Mouse (Mus musculus) limb, embryonic 11.5 days (tissue): Measurements from ENCODE around the gene Dpf3. TPM values are rescaled to one million over a fixed set of nuclear protein-coding genes. Genes with fewer than 3 reads are reported as not detected.

Experiments used
- ATAC-seq: fragments of 200-750 bp; cut with Nextera tagmentation; 2 replicates; pipeline ENCODE4 v1.8.0; 2017; ENCODE audit warnings: low read depth; ENCODE audit not compliant: insufficient number of reproducible peaks, low FRiP score, low TSS enrichment
- DNase-seq: peaks from one replicate; pipeline ENCODE4 v3.0.0-alpha.2; 2015; ENCODE audit warnings: low spot score
- H3K27ac ChIP-seq: fragments of 300-500 bp; sonication (generic); replicated peaks from 2 replicates; pipeline ENCODE4 v1.5.1; 2014; ENCODE audit warnings: low read depth, mild to moderate bottlenecking, low read length
- H3K27me3 ChIP-seq: fragments of 300-500 bp; sonication (generic); 2 replicates; pipeline ENCODE4 v1.6.1; 2014; ENCODE audit warnings: mild to moderate bottlenecking, low read length, mixed read lengths; ENCODE audit not compliant: control insufficient read depth, insufficient read depth
- H3K36me3 ChIP-seq: fragments of 300-500 bp; sonication (generic); 2 replicates; pipeline ENCODE4 v1.6.1; 2014; ENCODE audit warnings: mild to moderate bottlenecking, low read length, moderate library complexity, mixed read lengths; ENCODE audit not compliant: control insufficient read depth, insufficient read depth
- H3K4me1 ChIP-seq: fragments of 300-500 bp; sonication (generic); 2 replicates; pipeline ENCODE4 v1.6.1; 2014; ENCODE audit warnings: low read length, mixed read lengths; ENCODE audit not compliant: control insufficient read depth, insufficient read depth
- H3K4me2 ChIP-seq: fragments of 300-500 bp; sonication (generic); 2 replicates; pipeline ENCODE4 v1.6.1; 2014; ENCODE audit warnings: low read depth, mild to moderate bottlenecking, moderate library complexity; ENCODE audit not compliant: severe bottlenecking
- H3K4me3 ChIP-seq: fragments of 300-500 bp; sonication (generic); 2 replicates; pipeline ENCODE4 v1.5.1; 2014; ENCODE audit warnings: low read depth, low read length
- H3K9ac ChIP-seq: fragments of 300-500 bp; sonication (generic); 2 replicates; pipeline ENCODE4 v1.6.1; 2014; ENCODE audit warnings: mild to moderate bottlenecking, low read length
- H3K9me3 ChIP-seq: fragments of 300-500 bp; sonication (generic); 2 replicates; pipeline ENCODE4 v1.6.1; 2016; ENCODE audit warnings: low read length; ENCODE audit not compliant: control insufficient read depth
- WGBS: fragments of 180-500 bp; shearing (Covaris S2); extraction: QIAGEN DNeasy Blood & Tissue Kit; methylation state at CpG from one replicate; pipeline ENCODE4 v1.1.7; 2014; 5-methylcytosine and 5-hydroxymethylcytosine counted together
- polyA plus RNA-seq: library from polyadenylated mRNA; unstranded; fragments of >200 nt; fragmentation: Nextera tagmentation; extraction: Ambion mirVana; gene quantifications from 2 replicates; pipeline ENCODE4 v1.2.1, GENCODE M21; 2014

The Dpf3 gene
- polyA plus RNA-seq, 1 experiment from 2014 or later = 3.6 TPM

- H3K27ac ChIP-seq = no peak overlapping the region
- no peaks in the 10 kb centered on the region for H3K36me3 ChIP-seq
- WGBS = 67% methylated on average over 5 of the region's 5 CpGs
- no peak for ATAC-seq
- H3K9me3 ChIP-seq = no peaks in the 10 kb centered on the region
- no peak overlapping the region for H3K9ac ChIP-seq
- H3K4me1 ChIP-seq = no peaks in the 10 kb centered on the region
- H3K4me2 ChIP-seq = no peak overlapping the region
- no peak overlapping the region for H3K4me3 ChIP-seq
- no peaks in the 10 kb centered on the region for H3K27me3 ChIP-seq
- no peak for DNase-seq
These were observed 254.6 kb downstream of the Dpf3 start for GRCm38 (mm10) chr12:83232916-83233315.

DNA sequence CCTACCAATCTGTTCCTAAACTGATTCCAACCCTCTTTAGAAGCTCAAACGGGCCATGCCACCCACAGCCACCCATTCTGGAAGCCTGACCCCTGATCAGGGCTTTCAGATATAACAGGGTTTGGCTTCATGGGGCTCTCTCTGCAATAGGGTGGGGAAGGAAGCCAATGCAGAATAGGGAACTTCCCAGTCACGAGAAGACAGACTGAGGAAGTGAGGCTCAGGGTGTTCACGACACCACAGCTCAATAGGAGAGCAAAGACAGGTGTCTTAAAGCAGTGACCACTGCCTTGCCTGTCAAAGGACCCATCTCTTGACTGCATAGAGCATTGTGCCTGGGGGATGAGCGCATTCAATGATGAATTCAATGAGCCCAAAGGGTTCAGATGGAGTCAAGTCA lies 256.3 kb downstream of the Dpf3 start:
- Histone ChIP-seq H3K27me3 (no peaks in the 10 kb centered on the region), H3K36me3 (no peaks in the 10 kb centered on the region), H3K9me3 (no peaks in the 10 kb centered on the region), H3K4me2 (no peak overlapping the region), H3K4me1 (no peaks in the 10 kb centered on the region), H3K4me3 (no peak overlapping the region), H3K9ac (no peak overlapping the region), H3K27ac (no peak overlapping the region)
- no peak for DNase-seq
- no peak for ATAC-seq
- 79% methylated on average over 4 of the region's 4 CpGs for WGBS

DNA sequence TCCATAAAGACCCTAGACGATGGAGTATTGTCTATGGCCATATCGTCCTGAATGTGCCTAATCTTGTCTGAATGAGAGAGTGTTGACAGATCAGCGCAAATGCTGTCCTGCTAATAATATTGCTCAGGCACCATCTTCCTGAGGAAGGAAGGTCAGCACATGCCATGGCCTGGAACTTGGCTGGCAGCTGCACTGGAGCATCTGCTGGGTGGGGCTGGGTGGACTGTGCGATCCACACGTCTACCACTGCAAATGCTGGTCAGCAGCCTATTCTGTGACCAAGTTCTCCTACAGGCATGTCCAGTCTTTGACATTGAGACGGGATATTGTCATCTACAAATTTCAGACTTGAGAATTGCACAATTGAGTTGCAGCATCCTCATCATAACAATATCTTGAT lies 257.8 kb downstream of the Dpf3 start:
- H3K36me3 ChIP-seq = no peaks in the 10 kb centered on the region
- H3K9me3 ChIP-seq = no peaks in the 10 kb centered on the region
- DNase-seq = no peak
- WGBS = 87% methylated on average over 6 of the region's 6 CpGs
- no peak overlapping the region for H3K4me3 ChIP-seq
- H3K27me3 ChIP-seq = no peaks in the 10 kb centered on the region
- ATAC-seq = no peak
- H3K9ac ChIP-seq = no peak overlapping the region
- no peak overlapping the region for H3K4me2 ChIP-seq
- no peaks in the 10 kb centered on the region for H3K4me1 ChIP-seq
- H3K27ac ChIP-seq = no peak overlapping the region

- Histone ChIP-seq H3K36me3 (no peaks in the 10 kb centered on the region), H3K27ac (no peak overlapping the region), H3K4me3 (no peak overlapping the region), H3K9ac (no peak overlapping the region), H3K9me3 (no peaks in the 10 kb centered on the region), H3K4me2 (no peak overlapping the region), H3K27me3 (no peaks in the 10 kb centered on the region), H3K4me1 (no peaks in the 10 kb centered on the region)
- 64% methylated on average over 4 of the region's 4 CpGs for WGBS
- no peak for ATAC-seq
- no peak for DNase-seq
These were observed 260.5 kb downstream of the Dpf3 start for GRCm38 (mm10) chr12:83227014-83227413.

DNA sequence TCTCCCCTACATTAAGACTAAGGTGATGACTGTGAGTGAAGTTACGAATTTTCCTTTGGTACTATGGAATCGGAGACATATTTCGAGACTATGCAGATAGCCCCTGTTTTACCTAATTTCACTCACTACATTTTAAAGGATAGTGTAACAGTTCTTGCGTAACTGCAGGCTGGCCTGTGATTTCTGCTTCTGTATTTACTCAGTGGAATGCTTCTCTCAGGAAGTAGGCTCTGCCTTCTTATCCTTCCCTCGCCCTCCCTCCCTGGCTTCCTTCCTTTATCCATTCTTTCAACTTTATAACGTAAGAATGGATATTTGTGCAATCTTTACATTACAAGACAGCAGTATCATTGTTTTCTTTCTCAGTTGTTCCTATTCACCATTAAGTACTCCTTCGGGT lies 266.6 kb downstream of the Dpf3 start:
- Histone ChIP-seq H3K36me3 (no peaks in the 10 kb centered on the region), H3K9me3 (no peaks in the 10 kb centered on the region), H3K9ac (no peak overlapping the region), H3K27ac (no peak overlapping the region), H3K4me2 (no peak overlapping the region), H3K4me3 (no peak overlapping the region), H3K27me3 (no peaks in the 10 kb centered on the region), H3K4me1 (no peaks in the 10 kb centered on the region)
- DNase-seq (no peak), ATAC-seq (no peak)
- WGBS = 83% methylated on average over 7 of the region's 7 CpGs

GRCm38 (mm10) chr12:83213879-83214341 lies 273.6 kb downstream of the Dpf3 start:
- H3K4me1 ChIP-seq = no peaks in the 10 kb centered on the region
- H3K9ac ChIP-seq = no peak overlapping the region
- no peak overlapping the region for H3K4me2 ChIP-seq
- no peak overlapping the region for H3K4me3 ChIP-seq
- no peak overlapping the region for H3K27ac ChIP-seq
- H3K9me3 ChIP-seq = no peaks in the 10 kb centered on the region
- ATAC-seq (no peak), DNase-seq (no peak)
- WGBS = 52% methylated on average over 6 of the region's 6 CpGs
- no peaks in the 10 kb centered on the region for H3K27me3 ChIP-seq
- H3K36me3 ChIP-seq = no peaks in the 10 kb centered on the region

GRCm38 (mm10) chr12:83211976-83212375 lies 275.5 kb downstream of the Dpf3 start:
- Histone ChIP-seq H3K9me3 (no peaks in the 10 kb centered on the region), H3K36me3 (no peaks in the 10 kb centered on the region), H3K4me1 (0 out of 2 replicates have a peak, but pooled peaks cover 2% of the 10 kb centered on the region), H3K4me2 (no peak overlapping the region), H3K27me3 (no peaks in the 10 kb centered on the region), H3K4me3 (no peak overlapping the region), H3K9ac (no peak overlapping the region), H3K27ac (no peak overlapping the region)
- WGBS = 78% methylated on average over 2 of the region's 2 CpGs
- DNase-seq (no peak), ATAC-seq (no peak)

DNA sequence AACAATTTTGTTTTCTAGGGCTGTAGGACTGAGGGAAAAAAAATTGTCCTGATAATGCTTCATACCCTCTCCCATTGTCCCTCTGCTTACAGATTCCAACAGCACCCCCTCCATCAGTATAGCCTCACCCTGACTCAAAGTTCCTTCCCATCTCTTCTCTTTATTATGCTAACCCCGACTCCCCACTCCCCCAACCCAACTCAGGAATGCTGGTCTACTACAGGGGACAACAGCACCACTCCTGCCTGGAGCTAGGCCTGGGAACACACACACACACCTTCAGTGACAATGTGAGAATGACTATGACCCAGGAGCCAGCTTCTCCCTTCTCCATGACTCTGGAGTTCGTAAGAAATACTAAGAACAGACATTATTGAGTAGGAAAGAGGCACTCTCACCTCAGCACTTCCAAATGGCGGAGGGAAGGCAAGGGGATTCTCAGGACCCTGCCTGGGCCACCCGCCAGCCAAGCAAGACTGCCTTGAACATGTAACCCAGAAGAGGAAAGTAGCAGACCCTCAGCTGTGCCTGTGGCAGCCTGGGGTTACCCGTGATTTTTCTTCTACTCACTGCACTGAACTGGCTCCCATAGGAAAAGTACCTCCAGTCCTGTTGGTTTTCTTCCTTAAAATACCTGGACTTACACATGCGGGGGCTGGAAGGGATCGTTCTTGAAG lies 276.2 kb downstream of the Dpf3 start:
- Histone ChIP-seq H3K36me3 (no peaks in the 10 kb centered on the region), H3K4me2 (no peak overlapping the region), H3K4me3 (no peak overlapping the region), H3K27ac (no peak overlapping the region), H3K4me1 (0 out of 2 replicates have a peak, but pooled peaks cover 2% of the 10 kb centered on the region), H3K9ac (no peak overlapping the region), H3K9me3 (no peaks in the 10 kb centered on the region), H3K27me3 (no peaks in the 10 kb centered on the region)
- ATAC-seq = no peak
- no peak for DNase-seq
- 72% methylated on average over 7 of the region's 7 CpGs for WGBS

DNA sequence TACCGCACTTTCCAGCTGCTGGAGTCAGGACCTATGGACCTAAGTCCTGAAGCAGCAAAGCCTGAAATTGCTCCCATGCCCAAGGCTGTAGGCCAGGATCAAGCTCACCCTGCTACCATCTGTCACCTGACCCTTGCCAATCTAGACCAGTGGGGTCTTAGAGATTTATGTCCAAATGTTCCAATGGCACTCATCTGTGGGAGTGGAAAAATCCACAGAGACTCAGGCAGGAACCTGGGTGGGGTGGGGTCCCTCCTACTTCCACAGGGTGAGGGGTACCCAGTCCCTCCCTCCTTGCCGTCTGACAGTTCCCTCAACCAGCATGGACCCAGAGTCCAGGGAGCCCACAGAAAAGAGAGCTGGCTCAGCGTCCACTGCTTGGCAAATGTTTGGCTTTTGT lies 276.8 kb downstream of the Dpf3 start:
- H3K9ac ChIP-seq = no peak overlapping the region
- 0 out of 2 replicates have a peak, but pooled peaks cover 2% of the 10 kb centered on the region for H3K4me1 ChIP-seq
- H3K4me2 ChIP-seq = no peak overlapping the region
- H3K4me3 ChIP-seq = no peak overlapping the region
- WGBS = 86% methylated on average over 3 of the region's 3 CpGs
- no peaks in the 10 kb centered on the region for H3K27me3 ChIP-seq
- H3K27ac ChIP-seq = no peak overlapping the region
- no peaks in the 10 kb centered on the region for H3K9me3 ChIP-seq
- no peaks in the 10 kb centered on the region for H3K36me3 ChIP-seq
- DNase-seq = no peak
- ATAC-seq = no peak
